Mouse (Mus musculus) layer of hippocampus, adult 9-11 months (tissue): ENCODE results near the gene Prss46.
"Not testable (repeated sequence)": the region's sequence is repeated elsewhere in the genome, so short reads cannot be mapped to it uniquely, and the experiment has no call there.

Experiments
- DNase-seq: peaks from one replicate; pipeline ENCODE4 v3.0.0; 2022

Gene Prss46

GRCm38 (mm10) chr9:110844206-110844605 is at the start of gene Prss46:
TSS of gene Prss46 (plus strand) at chr9:110844506.
- no peak for DNase-seq

- DNase-seq: no peak
Measured at GRCm38 (mm10) chr9:110797013-110797412, 47.3 kb upstream of the Prss46 start.

- no peak for DNase-seq
Measured at GRCm38 (mm10) chr9:110797866-110798265, 46.4 kb upstream of the Prss46 start, which contains the start of gene Prss42. TSS of gene Prss42 (plus strand) at chr9:110798166.

GRCm38 (mm10) chr9:110800834-110801479 is 43.3 kb upstream of the Prss46 start:
- no peak for DNase-seq

- no peak for DNase-seq
Measured at GRCm38 (mm10) chr9:110803294-110803693, 41.0 kb upstream of the Prss46 start.

- no peak for DNase-seq
Measured at GRCm38 (mm10) chr9:110810051-110810450, 34.3 kb upstream of the Prss46 start.

GRCm38 (mm10) chr9:110813789-110814188 is 30.5 kb upstream of the Prss46 start, which contains the start of gene Prss44:
TSS of gene Prss44 (plus strand) at chr9:110813994.
- DNase-seq: no peak

GRCm38 (mm10) chr9:110820546-110820945 is 23.8 kb upstream of the Prss46 start:
- DNase-seq: not testable (repeated sequence)

- DNase-seq: no peak
Measured at GRCm38 (mm10) chr9:110821436-110821835, 22.9 kb upstream of the Prss46 start.

- no peak for DNase-seq
Measured at GRCm38 (mm10) chr9:110825426-110825825, 18.9 kb upstream of the Prss46 start.

- no peak for DNase-seq
Measured at GRCm38 (mm10) chr9:110825832-110826231, 18.5 kb upstream of the Prss46 start.

GRCm38 (mm10) chr9:110826390-110826789 is 17.9 kb upstream of the Prss46 start, which contains the start of gene Prss43:
TSS of gene Prss43 (plus strand) at chr9:110826690.
- DNase-seq: no peak

- DNase-seq: no peak
Measured at GRCm38 (mm10) chr9:110833021-110833420, 11.3 kb upstream of the Prss46 start.

GRCm38 (mm10) chr9:110834411-110834810 is 9.9 kb upstream of the Prss46 start, which contains the start of gene Prss45:
TSS of gene Prss45 (plus strand) at chr9:110834588.
- no peak for DNase-seq

GRCm38 (mm10) chr9:110834961-110835360 is 9.3 kb upstream of the Prss46 start:
- no peak for DNase-seq

- peak; percentile 40 for DNase-seq
Measured at GRCm38 (mm10) chr9:110836112-110836511, 8.2 kb upstream of the Prss46 start.

- DNase-seq: no peak
Measured at GRCm38 (mm10) chr9:110840905-110841304, 3.4 kb upstream of the Prss46 start.

- DNase-seq: no peak
Measured at GRCm38 (mm10) chr9:110841438-110841837, 2.9 kb upstream of the Prss46 start.

GRCm38 (mm10) chr9:110849162-110849561 is 4.9 kb downstream of the Prss46 start:
- DNase-seq: no peak

- DNase-seq: no peak
Measured at GRCm38 (mm10) chr9:110855903-110856302, 11.6 kb downstream of the Prss46 start.

GRCm38 (mm10) chr9:110856920-110857319 is 12.6 kb downstream of the Prss46 start:
- DNase-seq: no peak

- DNase-seq: no peak
Measured at GRCm38 (mm10) chr9:110857781-110858472, 13.6 kb downstream of the Prss46 start, which contains the start of gene Prss50. TSS of gene Prss50 (plus strand) at chr9:110857967.

- no peak for DNase-seq
Measured at GRCm38 (mm10) chr9:110858523-110858922, 14.2 kb downstream of the Prss46 start.

GRCm38 (mm10) chr9:110858967-110859596 is 14.8 kb downstream of the Prss46 start:
- no peak for DNase-seq
